Mouse (Mus musculus): Measurements from ENCODE around the gene Atp6v1e1.

Gene Atp6v1e1

GRCm38 (mm10) chr6:120771366-120771765 lies 51.2 kb downstream of the Atp6v1e1 start:
- DNase-seq (ENCODE audit: low spot score in 2 of 2), result no peak

- DNase-seq (ENCODE audit: low spot score in 2 of 2), result no peak
Measured at GRCm38 (mm10) chr6:120769972-120770371, 52.6 kb downstream of the Atp6v1e1 start.

- no peak for DNase-seq (ENCODE audit: low spot score in 2 of 2)
Measured at GRCm38 (mm10) chr6:120761151-120761550, 61.4 kb downstream of the Atp6v1e1 start.

GRCm38 (mm10) chr6:120746416-120746815 lies 76.2 kb downstream of the Atp6v1e1 start:
- no peak for DNase-seq (ENCODE audit: low spot score in 2 of 2)
